Mouse (Mus musculus) Patski (cell line): Measurements from ENCODE around the gene Dusp14. TPM values are rescaled to one million over a fixed set of nuclear protein-coding genes. Genes with fewer than 3 reads are reported as not detected.

Source experiments
- ATAC-seq: fragments of 100-300 bp; one replicate; pipeline ENCODE4 v1.8.0; 2021
- CTCF ChIA-PET: fragments of 350-600 bp; sonication (Branson Sonifier 250); formaldehyde crosslinking; loops from one replicate; lab custom pipeline; 2022; ENCODE audit warnings: inconsistent platforms; lab: Charles Lee
- POLR2A ChIA-PET: fragments of 350-600 bp; sonication (Branson Sonifier 250); formaldehyde crosslinking; loops from one replicate; lab custom pipeline; 2022; ENCODE audit warnings: antibody characterized with exemption, inconsistent platforms; lab: Charles Lee
- DNase-seq: peaks from one replicate; pipeline ENCODE4 v3.0.0-alpha.2; 2011; ENCODE audit warnings: low read depth, low spot score
- H3K27me3 ChIP-seq: fragments of 371-371 bp; one replicate; pipeline ENCODE4 v1.5.1; 2021
- CTCF ChIP-seq: fragments of 100-300 bp; IDR thresholded peaks from one replicate; pipeline ENCODE4 v1.5.1; 2021
- in situ Hi-C: fragments of 300-500 bp; cut with MboI; formaldehyde crosslinking; loops from 3 replicates; pipeline ENCODE4 v1.11.1; 2018; ENCODE audit warnings: low pct_unique_long_range_greater_than_20kb, mixed read lengths
- polyA plus RNA-seq: library from polyadenylated mRNA; unstranded; gene quantifications from one replicate; pipeline ENCODE4 v1.2.3, GENCODE M21; 2021

Dusp14 gene
- 34.8 TPM for polyA plus RNA-seq

GRCm38 (mm10) chr11:84069034-84069370, at the start of gene Dusp14:
TSS of gene Dusp14 (minus strand) at chr11:84069261.
- no peak for TF ChIP-seq CTCF
- no peak for DNase-seq
- CTCF ChIA-PET, result interaction anchor here (1.6 kb wide), 1 partner anchor 37 kb away, joined by 5 read pairs; no protein-coding TSS in a partner anchor
- ATAC-seq, result peak; percentile 63
- POLR2A ChIA-PET, result interaction anchor here (1.2 kb wide), 1 partner anchor 10 kb away, joined by 6 read pairs; no protein-coding TSS in a partner anchor
- in situ Hi-C loops, result no loop called here
- no peaks in the 10 kb centered on the region for H3K27me3 ChIP-seq

- CTCF ChIA-PET, result interaction anchor here (1.2 to 1.4 kb wide), 2 partner anchors 9 to 10 kb away, joined by 3 read pairs; no protein-coding TSS in a partner anchor
- no peaks in the 10 kb centered on the region for H3K27me3 ChIP-seq
- TF ChIP-seq CTCF, result no peak
- POLR2A ChIA-PET, result interaction anchor here (1.3 kb wide), 1 partner anchor 15 kb away, joined by 5 read pairs; no protein-coding TSS in a partner anchor
- ATAC-seq (no peak), DNase-seq (no peak)
- in situ Hi-C loops, result no loop called here
Observed at GRCm38 (mm10) chr11:84117431-84117830, 48.4 kb upstream of the Dusp14 start.

GRCm38 (mm10) chr11:84116221-84116620, 47.2 kb upstream of the Dusp14 start:
- in situ Hi-C loops, result no loop called here
- TF ChIP-seq CTCF, result peak; percentile 65
- no peaks in the 10 kb centered on the region for H3K27me3 ChIP-seq
- ChIA-PET CTCF (no interaction called here), POLR2A (no interaction called here)
- ATAC-seq (no peak), DNase-seq (no peak)

GRCm38 (mm10) chr11:84115646-84116045, 46.6 kb upstream of the Dusp14 start:
- H3K27me3 ChIP-seq, result no peaks in the 10 kb centered on the region
- in situ Hi-C loops, result no loop called here
- ChIA-PET CTCF (no interaction called here), POLR2A (no interaction called here)
- TF ChIP-seq CTCF, result no peak
- no peak for ATAC-seq
- no peak for DNase-seq

GRCm38 (mm10) chr11:84113623-84114022, 44.6 kb upstream of the Dusp14 start:
- ChIA-PET CTCF (interaction anchor here (0.9 to 1.6 kb wide), 5 partner anchors 12 to 136 kb away, joined by 3 to 5 read pairs (median 3); no protein-coding TSS in a partner anchor), POLR2A (no interaction called here)
- DNase-seq (no peak), ATAC-seq (no peak)
- in situ Hi-C loops, result no loop called here
- H3K27me3 ChIP-seq, result no peaks in the 10 kb centered on the region
- no peak for TF ChIP-seq CTCF

- CTCF ChIA-PET, result no interaction called here
- H3K27me3 ChIP-seq, result no peaks in the 10 kb centered on the region
- POLR2A ChIA-PET, result no interaction called here
- TF ChIP-seq CTCF, result no peak
- no peak for DNase-seq
- ATAC-seq, result no peak
- in situ Hi-C loops, result no loop called here
Observed at GRCm38 (mm10) chr11:84107137-84107536, 38.1 kb upstream of the Dusp14 start.

- in situ Hi-C loops, result no loop called here
- ChIA-PET CTCF (no interaction called here), POLR2A (no interaction called here)
- no peaks in the 10 kb centered on the region for H3K27me3 ChIP-seq
- no peak for TF ChIP-seq CTCF
- DNase-seq (no peak), ATAC-seq (no peak)
Observed at GRCm38 (mm10) chr11:84104036-84104435, 35.0 kb upstream of the Dusp14 start.

- ChIA-PET CTCF (interaction anchor here (1.3 to 2.2 kb wide), 2 partner anchors 9 to 12 kb away, joined by 4 to 5 read pairs; no protein-coding TSS in a partner anchor), POLR2A (interaction anchor here (1.8 kb wide), 1 partner anchor 17 kb away, joined by 6 read pairs; no protein-coding TSS in a partner anchor)
- in situ Hi-C loops, result no loop called here
- DNase-seq (peak; percentile 79), ATAC-seq (peak; percentile 57)
- no peak for TF ChIP-seq CTCF
- no peaks in the 10 kb centered on the region for H3K27me3 ChIP-seq
Observed at GRCm38 (mm10) chr11:84101182-84101581, 32.1 kb upstream of the Dusp14 start.

GRCm38 (mm10) chr11:84097251-84097998, 28.4 kb upstream of the Dusp14 start:
- TF ChIP-seq CTCF, result no peak
- ChIA-PET CTCF (interaction anchor here (1.2 to 2.3 kb wide), 2 partner anchors 11 kb away, joined by 3 to 5 read pairs; no protein-coding TSS in a partner anchor), POLR2A (no interaction called here)
- no peak for DNase-seq
- in situ Hi-C loops, result no loop called here
- H3K27me3 ChIP-seq, result no peaks in the 10 kb centered on the region
- ATAC-seq, result no peak

- CTCF ChIA-PET, result interaction anchor here (2.5 kb wide), 1 partner anchor 19 kb away, joined by 8 read pairs; no protein-coding TSS in a partner anchor
- no peak for DNase-seq
- in situ Hi-C loops, result no loop called here
- no peak for ATAC-seq
- no peak for TF ChIP-seq CTCF
- POLR2A ChIA-PET, result no interaction called here
- no peaks in the 10 kb centered on the region for H3K27me3 ChIP-seq
Observed at GRCm38 (mm10) chr11:84095084-84095483, 26.0 kb upstream of the Dusp14 start.

- ATAC-seq (no peak), DNase-seq (no peak)
- in situ Hi-C loops, result no loop called here
- no peaks in the 10 kb centered on the region for H3K27me3 ChIP-seq
- ChIA-PET POLR2A (no interaction called here), CTCF (no interaction called here)
- TF ChIP-seq CTCF, result no peak
Observed at GRCm38 (mm10) chr11:84090572-84090971, 21.5 kb upstream of the Dusp14 start.
